Mouse (Mus musculus) neural tube, embryonic 15.5 days (tissue): ENCODE data around the gene Mboat1. TPM values are rescaled to one million over a fixed set of nuclear protein-coding genes. Genes with fewer than 3 reads are reported as not detected.

Experiments
- ATAC-seq: fragments of 200-750 bp; cut with Nextera tagmentation; 2 replicates; pipeline ENCODE4 v1.8.0; 2017; ENCODE audit warnings: mild to moderate bottlenecking, moderate TSS enrichment, moderate library complexity; ENCODE audit not compliant: low FRiP score
- H3K27ac ChIP-seq: fragments of 300-500 bp; sonication (generic); replicated peaks from 2 replicates; pipeline ENCODE4 v1.5.1; 2015; ENCODE audit warnings: mild to moderate bottlenecking, inconsistent platforms
- H3K27me3 ChIP-seq: fragments of 300-500 bp; sonication (generic); replicated peaks from 2 replicates; pipeline ENCODE4 v1.6.1; 2015; ENCODE audit warnings: inconsistent platforms
- H3K36me3 ChIP-seq: fragments of 300-500 bp; sonication (generic); 2 replicates; pipeline ENCODE4 v1.6.1; 2015; ENCODE audit warnings: inconsistent platforms
- H3K4me1 ChIP-seq: fragments of 300-500 bp; sonication (generic); 2 replicates; pipeline ENCODE4 v1.6.1; 2015; ENCODE audit warnings: inconsistent platforms
- H3K4me2 ChIP-seq: fragments of 300-500 bp; sonication (generic); 2 replicates; pipeline ENCODE4 v1.6.1; 2015; ENCODE audit warnings: inconsistent platforms, mild to moderate bottlenecking, moderate library complexity
- H3K4me3 ChIP-seq: fragments of 300-500 bp; sonication (generic); replicated peaks from 2 replicates; pipeline ENCODE4 v1.5.1; 2015; ENCODE audit warnings: mild to moderate bottlenecking, inconsistent platforms
- H3K9ac ChIP-seq: fragments of 300-500 bp; sonication (generic); replicated peaks from 2 replicates; pipeline ENCODE4 v1.6.1; 2015; ENCODE audit warnings: mild to moderate bottlenecking, inconsistent platforms
- H3K9me3 ChIP-seq: fragments of 300-500 bp; sonication (generic); replicated peaks from 2 replicates; pipeline ENCODE4 v1.6.1; 2016; ENCODE audit warnings: inconsistent platforms
- WGBS: fragments of 180-500 bp; shearing (Covaris S2); methylation state at CpG from one replicate; pipeline ENCODE4 v1.1.7; 2015; ENCODE audit warnings: mixed read lengths; 5-methylcytosine and 5-hydroxymethylcytosine counted together
- polyA plus RNA-seq: library from polyadenylated mRNA; unstranded; fragments of >200 nt; fragmentation: Nextera tagmentation; extraction: Ambion mirVana; gene quantifications from 2 replicates; pipeline ENCODE4 v1.2.1, GENCODE M21; 2015

Mboat1 gene
- polyA plus RNA-seq, 1 experiment from 2014 or later, result 2.3 TPM

DNA sequence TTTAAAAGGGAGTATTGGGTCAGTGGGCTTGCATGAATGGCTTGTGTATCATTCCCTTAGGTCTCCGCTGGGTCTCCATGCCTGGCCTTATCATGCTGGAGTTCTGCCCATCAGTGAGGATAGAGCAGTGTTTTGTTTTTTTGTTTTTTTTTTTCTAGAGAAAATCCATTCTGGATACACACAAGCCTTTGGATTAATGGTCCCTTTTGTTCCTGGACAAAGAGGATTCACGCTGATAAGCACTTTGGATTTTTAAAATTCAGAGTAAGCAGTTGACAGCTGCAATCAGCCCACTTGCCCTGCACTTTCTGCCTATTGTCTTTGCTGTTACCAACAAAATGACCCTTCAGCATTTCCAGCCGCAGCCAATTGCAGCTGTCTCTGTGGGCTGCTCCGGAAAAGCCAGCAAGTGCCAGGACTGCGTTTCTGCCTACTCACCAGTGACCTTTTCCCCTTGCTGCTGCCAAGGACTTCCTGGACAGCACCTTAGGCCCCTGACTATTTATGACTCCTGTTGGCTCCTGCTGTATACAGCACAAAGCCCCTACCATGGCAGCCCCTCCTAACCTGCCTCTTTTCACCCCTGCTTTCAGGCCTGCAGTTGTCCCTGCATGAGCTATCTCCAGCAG lies 117.5 kb downstream of the Mboat1 start:
- no peak overlapping the region for H3K9ac ChIP-seq
- whole genome bisulfite sequencing, result 23% methylated on average over 5 of the region's 5 CpGs
- ATAC-seq, result peak; percentile 23

DNA sequence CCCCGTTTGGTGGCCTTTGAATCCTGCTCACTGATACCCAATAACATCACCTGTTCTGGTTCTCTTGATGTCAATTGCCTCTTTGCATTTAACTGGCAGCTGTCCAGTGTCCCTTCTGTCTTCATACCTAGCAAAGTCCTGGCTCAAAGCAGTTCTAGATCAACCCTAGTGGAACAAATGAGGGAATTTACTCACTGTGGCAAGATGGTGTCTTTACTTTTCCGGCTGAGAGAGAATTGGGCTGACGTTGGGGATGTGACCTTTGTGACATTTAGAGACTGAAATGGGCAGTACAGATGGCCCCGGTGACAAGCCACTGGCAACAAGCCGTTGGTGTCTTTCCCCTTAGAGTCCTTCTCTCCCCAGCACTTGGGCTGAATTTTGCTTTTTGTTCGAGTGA lies 118.1 kb downstream of the Mboat1 start:
- no peak for ATAC-seq
- no peaks in the 10 kb centered on the region for H3K9me3 ChIP-seq
- H3K9ac ChIP-seq, result no peak overlapping the region
- no peaks in the 10 kb centered on the region for H3K36me3 ChIP-seq
- H3K27ac ChIP-seq, result no peak overlapping the region
- WGBS, result 49% methylated on average over 6 of the region's 6 CpGs
- H3K4me3 ChIP-seq, result no peak overlapping the region
- peaks cover 7% of the 10 kb centered on the region for H3K4me1 ChIP-seq
- no peaks in the 10 kb centered on the region for H3K27me3 ChIP-seq
- H3K4me2 ChIP-seq, result no peak overlapping the region

More for the DNA sequence above, 117.5 kb downstream of the Mboat1 start:
- Histone ChIP-seq H3K27me3 (no peaks in the 10 kb centered on the region), H3K27ac (no peak overlapping the region), H3K36me3 (no peaks in the 10 kb centered on the region), H3K9me3 (no peaks in the 10 kb centered on the region), H3K4me2 (no peak overlapping the region), H3K4me1 (peaks cover 7% of the 10 kb centered on the region), H3K4me3 (no peak overlapping the region)

DNA sequence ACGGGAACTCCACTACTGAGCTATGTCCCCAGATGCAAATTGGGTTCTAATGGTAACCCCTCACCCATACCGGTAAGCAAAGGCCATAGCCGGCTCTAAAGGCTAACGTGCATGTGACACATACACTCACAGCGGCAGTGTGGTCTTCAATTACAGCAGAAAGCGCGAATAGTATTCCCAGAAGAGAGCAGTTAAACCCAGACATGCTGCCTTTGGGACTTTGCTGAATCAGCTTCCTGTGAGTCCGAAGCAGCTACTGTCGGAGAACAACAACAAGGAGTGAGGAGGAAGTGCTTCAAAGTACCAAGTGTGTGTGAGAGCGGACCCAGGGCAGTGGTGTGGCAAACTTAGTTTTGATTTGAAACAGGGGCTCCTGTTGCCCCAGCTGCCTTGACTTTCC lies 122.5 kb downstream of the Mboat1 start:
- no peak overlapping the region for H3K9ac ChIP-seq
- no peaks in the 10 kb centered on the region for H3K27me3 ChIP-seq
- H3K4me1 ChIP-seq, result peaks cover 3% of the 10 kb centered on the region
- H3K36me3 ChIP-seq, result no peaks in the 10 kb centered on the region
- no peak for ATAC-seq
- WGBS, result 56% methylated on average over 10 of the region's 10 CpGs
- H3K4me2 ChIP-seq, result no peak overlapping the region
- H3K27ac ChIP-seq, result no peak overlapping the region
- H3K4me3 ChIP-seq, result no peak overlapping the region
- no peaks in the 10 kb centered on the region for H3K9me3 ChIP-seq

DNA sequence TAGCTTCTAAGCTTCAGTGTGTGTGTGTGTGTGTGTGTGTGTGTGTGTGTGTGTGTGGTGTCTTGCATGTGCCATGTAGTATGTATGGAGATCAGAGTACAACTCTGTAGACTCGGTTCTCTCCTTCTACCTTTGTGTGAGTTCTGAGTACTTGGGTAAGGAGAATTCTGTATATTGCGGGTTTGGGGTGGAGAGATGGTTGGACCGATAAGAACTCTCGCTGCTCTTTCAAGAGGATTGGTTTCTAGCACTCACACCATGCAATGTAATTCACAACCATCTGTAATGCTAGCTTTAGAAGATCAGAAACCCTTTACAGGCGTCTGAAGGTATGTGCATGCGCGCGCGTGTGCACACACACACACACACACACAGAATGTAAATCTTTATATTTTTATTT lies 123.0 kb downstream of the Mboat1 start:
- Histone ChIP-seq H3K4me2 (no peak overlapping the region), H3K9me3 (no peaks in the 10 kb centered on the region), H3K4me1 (no peaks in the 10 kb centered on the region), H3K4me3 (no peak overlapping the region), H3K27me3 (no peaks in the 10 kb centered on the region), H3K36me3 (no peaks in the 10 kb centered on the region), H3K27ac (no peak overlapping the region), H3K9ac (no peak overlapping the region)
- ATAC-seq, result no peak
- WGBS, result 90% methylated on average over 9 of the region's 9 CpGs

DNA sequence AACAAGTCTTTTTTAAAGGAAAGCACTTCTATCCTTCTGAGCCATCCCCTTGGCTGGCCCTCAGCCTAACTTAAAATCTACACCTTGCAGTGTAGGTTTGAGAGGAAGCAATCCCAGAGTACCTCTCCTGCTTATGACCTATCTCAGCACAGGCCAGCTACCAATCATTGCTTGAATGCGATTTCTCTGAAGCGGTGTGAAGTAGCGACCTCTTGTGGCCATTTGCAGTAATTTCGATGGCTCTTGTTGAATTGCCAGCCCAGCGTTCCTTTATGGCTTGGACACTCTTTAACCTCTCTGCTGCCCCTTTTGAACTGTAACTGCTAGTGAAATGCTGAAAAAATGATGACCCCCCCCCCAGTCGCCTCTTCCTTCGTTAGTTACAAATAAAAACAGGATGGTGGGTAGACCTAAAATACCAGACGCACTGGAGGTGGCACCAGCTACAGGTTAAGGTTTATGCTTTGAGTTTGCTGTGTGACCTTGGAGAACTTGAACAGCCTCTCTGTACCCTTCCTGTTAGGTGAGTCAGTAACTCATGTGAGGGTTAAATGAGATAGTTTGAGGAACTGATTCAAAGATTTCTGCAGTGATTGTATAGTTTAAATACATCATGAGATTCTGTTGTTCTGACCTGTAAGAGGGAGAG lies 123.7 kb downstream of the Mboat1 start:
- 12% methylated on average over 8 of the region's 8 CpGs for WGBS

DNA sequence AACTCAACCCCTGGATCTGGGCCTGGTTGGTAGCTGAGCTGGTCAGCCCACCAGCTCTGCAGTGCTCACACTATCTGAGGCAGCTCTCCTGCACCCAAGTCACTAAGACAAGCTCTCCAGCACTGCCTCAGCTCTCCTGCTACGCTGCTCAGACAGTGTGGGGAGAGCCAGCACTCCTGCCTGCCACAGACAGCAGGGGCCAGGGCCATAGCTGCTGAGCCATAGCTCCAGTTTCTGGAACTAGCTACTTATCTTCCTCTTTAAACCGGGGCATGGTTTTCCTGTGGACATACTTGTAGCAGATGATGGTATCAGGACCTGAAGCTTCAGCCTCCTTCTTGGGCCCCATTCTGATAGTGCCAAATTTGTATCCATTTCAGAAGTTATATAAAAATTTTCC lies 127.4 kb downstream of the Mboat1 start:
- WGBS, result 79% methylated on average over 2 of the region's 2 CpGs
- no peaks in the 10 kb centered on the region for H3K36me3 ChIP-seq
- no peak overlapping the region for H3K27ac ChIP-seq
- H3K27me3 ChIP-seq, result no peaks in the 10 kb centered on the region
- no peak overlapping the region for H3K4me2 ChIP-seq
- no peaks in the 10 kb centered on the region for H3K4me1 ChIP-seq
- no peak; the same call in 1 of the 2 replicates for ATAC-seq
- H3K4me3 ChIP-seq, result no peak overlapping the region
- H3K9ac ChIP-seq, result no peak overlapping the region
- no peaks in the 10 kb centered on the region for H3K9me3 ChIP-seq

More for the DNA sequence above, 123.7 kb downstream of the Mboat1 start:
- Histone ChIP-seq H3K9me3 (no peaks in the 10 kb centered on the region), H3K36me3 (no peaks in the 10 kb centered on the region), H3K4me2 (no peak overlapping the region), H3K4me1 (no peaks in the 10 kb centered on the region), H3K27me3 (no peaks in the 10 kb centered on the region), H3K4me3 (no peak overlapping the region), H3K27ac (no peak overlapping the region), H3K9ac (no peak overlapping the region)
- ATAC-seq, result peak; percentile 48; the same call in 1 of the 2 replicates

DNA sequence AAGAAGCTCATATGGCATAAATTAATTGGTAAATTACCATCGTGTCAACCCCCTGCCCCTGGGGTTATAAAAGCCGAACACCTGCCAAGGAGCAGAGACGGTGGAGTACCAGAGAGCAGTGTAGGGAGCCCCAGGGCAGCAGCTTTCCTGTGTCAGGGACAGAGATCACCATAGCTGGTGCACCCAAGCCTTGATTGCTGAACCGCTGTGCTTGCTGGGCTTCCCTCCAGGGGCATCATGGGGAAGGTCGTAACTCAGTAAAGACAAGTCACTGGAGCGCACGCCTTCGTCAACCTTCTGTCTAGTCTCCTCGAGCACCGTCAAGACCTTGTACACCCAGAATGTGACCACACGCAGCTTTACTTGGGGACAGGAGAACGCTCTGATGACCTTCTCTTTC lies 128.0 kb downstream of the Mboat1 start:
- H3K27ac ChIP-seq, result no peak overlapping the region
- H3K36me3 ChIP-seq, result no peaks in the 10 kb centered on the region
- H3K27me3 ChIP-seq, result no peaks in the 10 kb centered on the region
- no peak for ATAC-seq
- 37% methylated on average over 12 of the region's 12 CpGs for WGBS
- H3K4me1 ChIP-seq, result no peaks in the 10 kb centered on the region
- no peak overlapping the region for H3K9ac ChIP-seq
- H3K4me3 ChIP-seq, result no peak overlapping the region
- no peaks in the 10 kb centered on the region for H3K9me3 ChIP-seq
- H3K4me2 ChIP-seq, result no peak overlapping the region

DNA sequence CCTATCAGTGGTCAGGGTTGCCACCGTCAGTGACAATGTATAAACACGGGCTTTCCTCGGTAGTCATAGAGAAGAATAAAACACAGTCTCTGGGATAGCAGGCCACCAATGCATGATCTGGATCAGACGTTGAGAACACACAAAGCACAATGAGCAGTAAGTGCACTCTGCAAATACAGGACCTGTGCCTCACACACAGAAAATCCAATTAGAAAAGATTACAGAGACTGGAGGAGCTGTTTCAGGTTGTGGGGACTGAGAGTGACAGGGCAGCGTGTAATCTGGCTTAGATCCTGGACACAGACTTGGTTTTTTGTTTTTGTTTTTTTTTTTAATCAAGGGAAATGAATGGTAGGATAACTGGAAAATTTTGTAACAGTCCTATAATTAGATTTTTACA lies 128.5 kb downstream of the Mboat1 start:
- Histone ChIP-seq H3K9ac (no peak overlapping the region), H3K36me3 (no peaks in the 10 kb centered on the region), H3K4me1 (no peaks in the 10 kb centered on the region), H3K27me3 (no peaks in the 10 kb centered on the region), H3K27ac (no peak overlapping the region), H3K4me2 (no peak overlapping the region), H3K9me3 (no peaks in the 10 kb centered on the region), H3K4me3 (no peak overlapping the region)
- WGBS, result 74% methylated on average over 5 of the region's 5 CpGs
- ATAC-seq, result no peak

DNA sequence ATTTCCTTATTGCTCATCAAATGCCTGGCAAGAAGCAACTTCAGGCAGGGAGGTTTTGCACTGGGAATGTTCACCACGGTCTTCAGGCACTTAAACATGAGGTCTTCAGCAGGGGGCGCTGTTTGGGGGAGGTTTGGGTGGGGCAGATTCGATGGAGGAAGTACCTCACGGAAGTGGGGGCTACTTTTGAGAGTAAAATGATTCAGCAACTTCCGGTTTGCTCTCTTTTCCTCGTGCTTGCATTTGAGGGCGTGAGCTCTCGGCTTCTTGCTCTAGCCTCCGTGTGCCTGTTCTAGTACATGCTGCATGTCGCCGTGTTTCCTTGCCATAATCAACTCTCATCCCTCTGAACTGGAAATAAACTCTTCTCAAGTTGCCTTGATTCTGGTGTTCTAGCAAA lies 129.7 kb downstream of the Mboat1 start:
- H3K9ac ChIP-seq, result no peak overlapping the region
- no peaks in the 10 kb centered on the region for H3K4me1 ChIP-seq
- no peak overlapping the region for H3K4me2 ChIP-seq
- no peaks in the 10 kb centered on the region for H3K27me3 ChIP-seq
- H3K27ac ChIP-seq, result no peak overlapping the region
- no peaks in the 10 kb centered on the region for H3K36me3 ChIP-seq
- no peaks in the 10 kb centered on the region for H3K9me3 ChIP-seq
- WGBS, result 89% methylated on average over 11 of the region's 11 CpGs
- H3K4me3 ChIP-seq, result no peak overlapping the region
- ATAC-seq, result no peak

DNA sequence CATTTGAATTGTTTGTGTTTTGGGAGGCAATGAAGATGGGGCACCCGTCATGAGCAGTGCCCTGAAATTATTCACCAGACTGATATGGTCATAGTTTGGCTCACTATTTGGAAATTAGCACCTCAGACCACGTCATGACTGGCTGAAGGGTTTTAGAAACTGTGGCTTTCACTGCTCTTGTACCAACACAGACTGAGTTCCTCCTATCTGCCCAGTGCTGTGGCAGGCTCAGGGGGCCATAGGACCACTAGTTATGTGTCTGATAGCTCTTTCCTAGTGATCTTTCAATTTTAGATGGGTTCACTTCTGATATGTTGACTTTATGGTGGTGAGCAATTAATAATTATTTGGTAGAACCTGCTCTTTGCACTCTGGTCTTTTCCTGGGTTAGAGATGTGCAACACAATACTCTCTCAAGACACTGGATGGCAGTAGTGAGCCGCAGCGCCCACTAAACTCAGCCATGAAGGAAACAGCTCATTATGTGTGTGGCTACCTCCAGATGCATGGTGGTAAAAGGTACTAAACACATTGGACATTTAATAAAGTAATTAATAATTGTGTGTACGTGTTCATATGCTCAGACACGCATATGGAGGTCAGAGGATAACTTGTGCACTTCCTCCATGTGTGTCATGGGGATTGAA lies 135.9 kb downstream of the Mboat1 start:
- Histone ChIP-seq H3K4me1 (no peaks in the 10 kb centered on the region), H3K4me2 (no peak overlapping the region), H3K9me3 (no peaks in the 10 kb centered on the region), H3K36me3 (no peaks in the 10 kb centered on the region), H3K27ac (no peak overlapping the region), H3K9ac (no peak overlapping the region), H3K4me3 (no peak overlapping the region), H3K27me3 (no peaks in the 10 kb centered on the region)
- ATAC-seq, result peak; percentile 89
- WGBS, result 18% methylated on average over 6 of the region's 6 CpGs
